Mouse (Mus musculus) lung, embryonic 16.5 days (tissue): Measurements from ENCODE around the gene Pitpnm1. TPM values are rescaled to one million over a fixed set of nuclear protein-coding genes. Genes with fewer than 3 reads are reported as not detected.

Experiments used
- ATAC-seq: fragments of 200-750 bp; cut with Nextera tagmentation; 2 replicates; pipeline ENCODE4 v1.8.0; 2017; ENCODE audit warnings: low read depth, mild to moderate bottlenecking, moderate library complexity
- H3K27ac ChIP-seq: fragments of 300-500 bp; sonication (generic); 2 replicates; pipeline ENCODE4 v1.5.1; 2014; ENCODE audit warnings: mild to moderate bottlenecking, control low read depth, low read length
- H3K27me3 ChIP-seq: fragments of 300-500 bp; sonication (generic); 2 replicates; pipeline ENCODE4 v1.6.1; 2014; ENCODE audit warnings: low read depth, low read length, mixed read lengths; ENCODE audit not compliant: control insufficient read depth, insufficient read depth
- H3K36me3 ChIP-seq: fragments of 300-500 bp; sonication (generic); 2 replicates; pipeline ENCODE4 v1.6.1; 2014; ENCODE audit warnings: low read length; ENCODE audit not compliant: control insufficient read depth, insufficient read depth
- H3K4me1 ChIP-seq: fragments of 300-500 bp; sonication (generic); replicated peaks from 2 replicates; pipeline ENCODE4 v1.6.1; 2014; ENCODE audit warnings: low read length, mixed read lengths; ENCODE audit not compliant: control insufficient read depth, insufficient read depth
- H3K4me2 ChIP-seq: fragments of 300-500 bp; sonication (generic); 2 replicates; pipeline ENCODE4 v1.6.1; 2014; ENCODE audit warnings: low read depth, low read length, control low read depth
- H3K4me3 ChIP-seq: fragments of 300-500 bp; sonication (generic); 2 replicates; pipeline ENCODE4 v1.5.1; 2014; ENCODE audit warnings: mild to moderate bottlenecking, low read length, control low read depth
- H3K9ac ChIP-seq: fragments of 300-500 bp; sonication (generic); 2 replicates; pipeline ENCODE4 v1.6.1; 2014; ENCODE audit warnings: low read length, control low read depth
- H3K9me3 ChIP-seq: fragments of 300-500 bp; sonication (generic); 2 replicates; pipeline ENCODE4 v1.6.1; 2016; ENCODE audit warnings: low read length; ENCODE audit not compliant: control insufficient read depth
- WGBS: fragments of 180-500 bp; shearing (Covaris S2); extraction: QIAGEN DNeasy Blood & Tissue Kit; methylation state at CpG from one replicate; pipeline ENCODE4 v1.1.7; 2014; 5-methylcytosine and 5-hydroxymethylcytosine counted together
- polyA plus RNA-seq: library from polyadenylated mRNA; unstranded; fragments of >200 nt; fragmentation: Nextera tagmentation; extraction: Ambion mirVana; gene quantifications from 2 replicates; pipeline ENCODE4 v1.2.1, GENCODE M21; 2015

Pitpnm1 gene
- polyA plus RNA-seq = 12.6 and 14.4 TPM in 2 replicates

DNA sequence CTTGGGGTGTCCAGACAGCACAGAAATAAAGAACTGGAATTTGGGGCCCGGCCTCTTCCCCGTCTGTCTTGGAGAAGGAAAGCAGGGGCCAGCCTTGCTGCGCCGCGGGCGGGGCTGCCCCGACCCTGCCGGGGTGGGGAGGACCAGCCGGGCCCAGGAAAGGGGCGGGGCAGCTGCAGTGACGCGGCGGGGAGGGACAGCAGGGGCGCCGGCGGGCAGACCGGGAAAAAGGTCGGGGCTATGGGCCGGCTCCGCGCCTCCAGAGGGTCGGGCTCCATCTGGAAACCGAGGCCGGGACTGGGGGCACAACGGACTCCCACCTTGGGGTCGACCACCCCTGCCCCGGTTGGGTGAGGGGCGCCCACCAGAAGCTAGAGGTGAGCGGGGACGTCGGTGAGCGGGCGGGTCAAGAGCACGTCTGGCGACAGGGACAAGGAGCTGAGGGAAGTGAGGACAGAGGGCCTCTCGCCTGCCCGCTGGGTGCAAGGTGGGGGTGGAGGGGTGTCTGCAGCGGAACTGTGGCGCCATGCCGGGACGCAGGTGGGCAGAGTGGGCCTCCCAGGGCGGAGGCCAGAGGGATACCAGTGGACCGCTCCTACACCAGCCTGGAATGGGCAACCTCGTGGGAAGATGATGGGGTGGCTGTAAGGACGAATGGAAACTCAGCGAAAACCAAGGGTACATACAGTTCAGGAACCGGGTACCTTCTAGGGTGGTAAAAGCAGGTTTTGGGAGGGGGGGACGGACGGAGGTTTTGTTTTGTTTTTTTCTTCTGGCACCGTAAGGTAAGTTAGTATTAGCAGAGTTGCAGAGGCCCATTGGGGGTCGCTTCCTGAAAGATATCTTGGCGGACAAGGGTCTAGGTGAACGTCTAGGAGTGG is at the start of gene Pitpnm1:
Gene Pitpnm1, plus strand, starts transcription at position 162 of the 881 bp plus-strand sequence.
- H3K27me3 ChIP-seq = peaks cover 18% of the 10 kb centered on the region
- peaks cover 26% of the 10 kb centered on the region for H3K4me1 ChIP-seq
- ATAC-seq = no peak
- WGBS = under 1% methylated on average over 53 of the region's 53 CpGs
- H3K4me3 ChIP-seq = peak within 1 kb of the TSS; percentile 54
- peak within 1 kb of the TSS; percentile 51 for H3K9ac ChIP-seq
- H3K9me3 ChIP-seq = no peaks in the 10 kb centered on the region
- peak within 1 kb of the TSS; percentile 81 for H3K27ac ChIP-seq
- H3K4me2 ChIP-seq = peak within 1 kb of the TSS; percentile 73
- no peaks in the 10 kb centered on the region for H3K36me3 ChIP-seq

DNA sequence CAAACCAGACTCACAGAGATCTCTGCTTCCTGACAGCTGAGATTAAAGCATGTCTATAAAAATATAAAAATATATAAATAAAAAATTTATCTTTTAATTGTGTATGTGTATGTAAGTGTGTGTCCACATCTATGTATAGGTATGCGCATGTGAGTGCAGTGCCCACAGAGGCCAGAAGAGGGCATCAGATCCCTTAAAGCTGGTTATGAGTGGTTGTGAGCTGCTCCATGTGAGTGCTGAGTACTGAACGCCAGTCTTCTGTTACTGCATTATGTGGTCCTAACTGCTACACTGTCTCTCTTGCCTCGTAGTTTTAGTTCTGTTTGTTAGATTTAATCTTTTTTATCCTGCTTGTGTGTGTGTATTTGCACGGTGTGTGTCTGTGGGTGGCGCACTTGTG is 48.8 kb upstream of the Pitpnm1 start:
- no peak for ATAC-seq
- no peak overlapping the region for H3K27ac ChIP-seq
- no peaks in the 10 kb centered on the region; the same call in 1 of the 2 replicates for H3K27me3 ChIP-seq
- no peaks in the 10 kb centered on the region; the same call in 1 of the 2 replicates for H3K4me1 ChIP-seq
- no peak overlapping the region for H3K4me3 ChIP-seq
- H3K36me3 ChIP-seq = no peaks in the 10 kb centered on the region
- H3K4me2 ChIP-seq = no peak overlapping the region
- 88% methylated on average over 5 of the region's 5 CpGs for WGBS
- no peaks in the 10 kb centered on the region for H3K9me3 ChIP-seq
- H3K9ac ChIP-seq = no peak overlapping the region

DNA sequence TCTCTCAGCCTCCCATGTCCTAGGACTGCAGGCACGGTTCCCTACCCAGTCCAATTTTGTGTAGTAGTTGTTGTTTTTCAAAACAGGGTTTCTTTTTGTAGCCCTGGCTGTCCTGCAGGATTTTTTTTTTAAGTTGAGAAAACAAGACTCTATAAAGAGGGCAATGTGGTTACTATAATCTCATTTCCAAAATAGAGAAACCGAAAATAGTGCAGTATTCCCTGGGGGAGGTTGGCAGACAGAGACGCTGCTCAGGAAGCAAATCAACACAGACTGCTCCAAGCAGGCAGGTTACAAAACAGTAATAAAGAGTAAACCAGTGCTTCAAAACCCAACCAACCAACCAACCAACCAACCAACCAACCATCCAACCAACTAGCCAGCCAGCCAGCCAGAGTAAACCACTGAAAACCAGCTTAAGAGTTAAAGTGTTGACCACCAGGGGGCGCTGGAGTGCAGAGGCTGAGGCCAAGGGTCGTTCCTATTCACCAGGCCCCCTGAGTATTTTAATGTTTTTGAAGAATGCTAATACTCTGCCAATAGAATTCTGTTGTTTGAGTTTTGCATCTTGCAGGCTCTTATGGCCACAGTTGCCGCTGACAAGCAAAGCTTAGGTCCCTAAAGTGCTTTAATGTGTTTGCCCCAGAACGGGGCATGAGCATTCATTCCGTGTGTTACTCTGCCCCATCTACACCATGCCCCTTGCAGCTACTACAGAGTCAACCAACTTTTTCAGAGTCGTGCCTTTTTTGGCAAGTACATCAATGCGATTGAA is 47.9 kb upstream of the Pitpnm1 start:
- Histone ChIP-seq H3K36me3 (no peaks in the 10 kb centered on the region), H3K27ac (no peak overlapping the region), H3K4me3 (no peak overlapping the region), H3K4me2 (no peak overlapping the region), H3K4me1 (no peaks in the 10 kb centered on the region), H3K27me3 (no peaks in the 10 kb centered on the region; the same call in 1 of the 2 replicates), H3K9me3 (no peaks in the 10 kb centered on the region), H3K9ac (no peak overlapping the region)
- no peak for ATAC-seq
- 51% methylated on average over 10 of the region's 10 CpGs for WGBS

DNA sequence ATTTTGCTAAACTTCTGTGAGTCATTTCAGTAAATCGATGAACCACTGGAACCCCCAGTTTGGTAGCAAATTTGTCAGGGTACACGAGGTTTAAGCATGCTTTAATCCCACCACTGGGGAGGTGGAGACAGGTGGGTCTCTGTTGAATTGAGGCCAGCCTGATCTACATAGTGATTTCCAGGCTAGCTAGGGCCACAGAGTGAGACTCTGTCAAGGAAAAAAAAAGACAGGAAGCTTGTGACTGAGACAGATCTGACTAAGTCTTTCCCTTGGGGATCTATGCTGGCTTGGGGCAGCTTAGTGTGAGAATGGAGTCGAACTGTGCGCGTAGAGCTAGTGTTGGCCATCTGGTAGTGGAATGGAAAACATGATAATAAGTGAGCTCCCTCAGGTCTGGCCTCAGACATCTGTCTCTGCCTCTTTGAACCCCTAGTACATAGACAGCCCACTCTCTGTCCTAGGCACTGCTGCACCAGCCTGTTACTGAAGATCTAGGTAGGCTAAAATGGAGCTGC is 47.2 kb upstream of the Pitpnm1 start:
- H3K4me3 ChIP-seq = no peak overlapping the region
- H3K4me1 ChIP-seq = no peaks in the 10 kb centered on the region
- WGBS = 70% methylated on average over 5 of the region's 5 CpGs
- H3K4me2 ChIP-seq = no peak overlapping the region
- no peak overlapping the region for H3K9ac ChIP-seq
- no peak overlapping the region for H3K27ac ChIP-seq
- ATAC-seq = no peak
- H3K36me3 ChIP-seq = no peaks in the 10 kb centered on the region
- no peaks in the 10 kb centered on the region for H3K9me3 ChIP-seq
- H3K27me3 ChIP-seq = no peaks in the 10 kb centered on the region; the same call in 1 of the 2 replicates

GRCm38 (mm10) chr19:4054613-4055012 is 45.2 kb upstream of the Pitpnm1 start:
- no peaks in the 10 kb centered on the region for H3K36me3 ChIP-seq
- peaks cover 5% of the 10 kb centered on the region; the same call in 1 of the 2 replicates for H3K4me1 ChIP-seq
- WGBS = 85% methylated on average over 5 of the region's 5 CpGs
- no peak overlapping the region for H3K4me3 ChIP-seq
- H3K27me3 ChIP-seq = no peaks in the 10 kb centered on the region; the same call in 1 of the 2 replicates
- H3K27ac ChIP-seq = no peak overlapping the region
- no peaks in the 10 kb centered on the region for H3K9me3 ChIP-seq
- no peak for ATAC-seq
- H3K9ac ChIP-seq = no peak overlapping the region
- no peak overlapping the region for H3K4me2 ChIP-seq

DNA sequence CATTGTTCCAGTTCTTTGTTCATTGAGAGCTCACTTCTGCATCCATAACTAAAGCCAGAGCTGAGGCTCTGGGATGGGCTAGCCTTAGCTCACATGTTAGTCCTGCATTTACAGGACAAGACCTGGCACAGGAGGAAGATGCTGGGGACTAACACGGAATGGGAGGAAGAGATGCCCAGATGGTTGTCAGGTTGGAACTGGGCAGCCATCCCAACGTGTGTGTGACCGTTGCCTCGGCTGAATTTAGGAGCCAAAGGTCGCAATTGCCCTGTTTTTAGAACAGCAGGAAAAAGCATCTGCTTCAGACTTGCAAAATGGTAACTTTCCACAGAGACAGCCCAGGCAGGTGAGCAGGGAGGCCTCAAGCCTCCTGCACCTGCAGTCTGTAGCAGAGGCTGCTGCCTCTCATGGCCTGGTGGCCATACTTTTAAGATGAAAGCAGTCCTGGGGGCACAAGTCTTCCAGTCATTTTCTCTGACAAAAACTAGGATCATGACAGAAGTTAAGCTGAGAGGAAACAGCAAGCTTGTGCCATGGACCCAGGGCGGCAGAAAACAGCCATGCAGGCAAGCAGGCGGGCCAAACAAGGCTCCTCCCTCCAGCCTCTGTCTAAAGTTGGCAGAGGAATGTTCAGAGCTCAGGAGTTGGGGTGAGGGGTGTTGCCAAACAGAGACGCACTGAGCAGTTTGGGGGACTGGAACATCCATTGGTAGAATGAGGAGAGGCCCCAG is 44.4 kb upstream of the Pitpnm1 start:
- no peak overlapping the region for H3K4me3 ChIP-seq
- 64% methylated on average over 8 of the region's 8 CpGs for WGBS
- no peak overlapping the region for H3K4me2 ChIP-seq
- H3K9me3 ChIP-seq = no peaks in the 10 kb centered on the region
- peaks cover 6% of the 10 kb centered on the region; the same call in 1 of the 2 replicates for H3K4me1 ChIP-seq
- no peaks in the 10 kb centered on the region for H3K36me3 ChIP-seq
- H3K27me3 ChIP-seq = no peaks in the 10 kb centered on the region; the same call in 1 of the 2 replicates
- 0 out of 2 replicates have a peak, but pooled peaks have one; percentile 23 for ATAC-seq
- no peak overlapping the region for H3K9ac ChIP-seq
- H3K27ac ChIP-seq = no peak overlapping the region

DNA sequence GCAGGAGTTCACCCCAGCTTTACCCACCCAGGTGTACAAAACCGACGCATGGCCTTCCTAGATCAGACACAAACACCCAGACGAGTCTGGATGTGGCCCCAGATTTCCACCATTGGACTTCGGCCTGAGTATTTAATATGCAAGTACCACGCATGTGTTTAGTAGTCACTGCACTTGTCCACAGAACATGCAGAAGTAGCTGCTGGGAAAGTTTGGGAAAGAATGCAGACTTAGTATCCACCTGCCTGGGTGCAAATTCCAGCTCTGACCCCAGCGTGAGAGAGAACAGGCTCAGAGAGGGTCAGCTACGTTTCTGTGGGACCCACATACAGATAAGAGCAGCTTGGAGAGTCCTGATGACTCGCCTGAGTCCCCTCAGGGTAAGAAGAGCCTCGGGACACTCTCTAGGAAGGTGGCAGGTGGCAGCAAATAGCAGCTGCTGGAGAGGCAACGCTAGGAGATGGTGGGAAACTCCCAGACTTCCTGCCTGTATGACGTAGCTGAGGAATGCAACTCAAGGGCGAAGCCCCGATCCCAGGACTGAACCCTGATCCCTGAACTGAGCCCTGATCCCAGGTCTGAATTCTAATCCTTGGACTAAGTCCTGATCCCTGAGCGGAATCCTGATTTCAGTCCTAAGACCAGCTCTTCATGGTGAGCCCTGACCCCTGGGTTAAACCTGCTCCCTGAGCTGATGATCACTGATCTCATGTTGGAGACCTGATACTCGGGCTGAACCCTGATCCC is 43.7 kb upstream of the Pitpnm1 start:
- no peaks in the 10 kb centered on the region; the same call in 1 of the 2 replicates for H3K27me3 ChIP-seq
- H3K27ac ChIP-seq = no peak overlapping the region
- no peaks in the 10 kb centered on the region for H3K36me3 ChIP-seq
- WGBS = 48% methylated on average over 15 of the region's 15 CpGs
- no peak for ATAC-seq
- no peaks in the 10 kb centered on the region for H3K9me3 ChIP-seq
- H3K4me1 ChIP-seq = peaks cover 6% of the 10 kb centered on the region; the same call in 1 of the 2 replicates
- no peak overlapping the region for H3K4me2 ChIP-seq
- H3K9ac ChIP-seq = no peak overlapping the region
- no peak overlapping the region for H3K4me3 ChIP-seq

GRCm38 (mm10) chr19:4056727-4057126 is 43.1 kb upstream of the Pitpnm1 start:
- no peak overlapping the region for H3K9ac ChIP-seq
- no peak overlapping the region for H3K4me3 ChIP-seq
- H3K27me3 ChIP-seq = no peaks in the 10 kb centered on the region; the same call in 1 of the 2 replicates
- ATAC-seq = no peak
- no peak overlapping the region for H3K27ac ChIP-seq
- H3K4me1 ChIP-seq = peaks cover 6% of the 10 kb centered on the region; the same call in 1 of the 2 replicates
- no peak overlapping the region for H3K4me2 ChIP-seq
- 43% methylated on average over 4 of the region's 4 CpGs for WGBS
- no peaks in the 10 kb centered on the region for H3K9me3 ChIP-seq
- H3K36me3 ChIP-seq = no peaks in the 10 kb centered on the region
